Mouse (Mus musculus) liver, embryonic 14.5 days (tissue): ENCODE measurements around the gene Lrsam1.

Experiments
- CTCF ChIP-seq: IDR thresholded peaks from 2 replicates; pipeline ENCODE4 v1.5.1; 2016; ENCODE audit warnings: antibody characterized with exemption, low read depth, control low read depth
- EP300 ChIP-seq: IDR thresholded peaks from 2 replicates; pipeline ENCODE4 v1.6.1; 2016; ENCODE audit warnings: antibody characterized with exemption, low read depth

- TF ChIP-seq CTCF (no peak), EP300 (no peak)
Observed at GRCm38 (mm10) chr2:32947454-32947853, 14.0 kb downstream of the Lrsam1 start.
